Mouse (Mus musculus) Patski (cell line): ENCODE results near the gene Polr2g. TPM values are rescaled to one million over a fixed set of nuclear protein-coding genes. Genes with fewer than 3 reads are reported as not detected.

Source experiments
- ATAC-seq: fragments of 100-300 bp; one replicate; pipeline ENCODE4 v1.8.0; 2021
- CTCF ChIA-PET: fragments of 350-600 bp; sonication (Branson Sonifier 250); formaldehyde crosslinking; loops from one replicate; lab custom pipeline; 2022; ENCODE audit warnings: inconsistent platforms; lab: Charles Lee
- POLR2A ChIA-PET: fragments of 350-600 bp; sonication (Branson Sonifier 250); formaldehyde crosslinking; loops from one replicate; lab custom pipeline; 2022; ENCODE audit warnings: antibody characterized with exemption, inconsistent platforms; lab: Charles Lee
- DNase-seq: peaks from one replicate; pipeline ENCODE4 v3.0.0-alpha.2; 2011; ENCODE audit warnings: low read depth, low spot score
- H3K27me3 ChIP-seq: fragments of 371-371 bp; one replicate; pipeline ENCODE4 v1.5.1; 2021
- CTCF ChIP-seq: fragments of 100-300 bp; IDR thresholded peaks from one replicate; pipeline ENCODE4 v1.5.1; 2021
- in situ Hi-C: fragments of 300-500 bp; cut with MboI; formaldehyde crosslinking; loops from 3 replicates; pipeline ENCODE4 v1.11.1; 2018; ENCODE audit warnings: low pct_unique_long_range_greater_than_20kb, mixed read lengths
- polyA plus RNA-seq: library from polyadenylated mRNA; unstranded; gene quantifications from one replicate; pipeline ENCODE4 v1.2.3, GENCODE M21; 2021

Polr2g gene
- polyA plus RNA-seq, 1 experiment from 2014 or later, result 148 TPM

DNA sequence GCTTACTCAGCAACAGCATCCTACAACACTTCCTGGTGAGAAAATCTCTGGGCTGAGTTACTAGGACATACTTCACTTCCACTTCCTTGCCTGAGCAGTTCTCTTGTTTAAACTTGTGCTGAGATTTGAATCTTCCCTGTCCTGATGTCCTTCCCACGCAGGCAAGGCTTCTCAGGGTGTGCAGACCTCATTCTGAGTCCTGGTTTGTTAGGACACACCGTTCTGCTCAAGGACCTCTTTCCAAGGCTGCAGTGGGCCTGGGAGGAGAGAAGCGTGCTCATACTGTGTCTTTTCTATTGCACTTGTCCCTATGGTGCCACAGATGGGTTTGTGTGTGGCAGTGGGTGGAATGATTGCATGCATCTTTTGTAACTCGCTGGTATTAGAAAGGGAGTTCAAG, 34.6 kb upstream of the Polr2g start:
- ChIA-PET CTCF (no interaction called here), POLR2A (interaction anchor here (0.6 kb wide), 1 partner anchor 109 kb away, joined by 3 read pairs; no protein-coding TSS in a partner anchor)
- in situ Hi-C loops, result loop anchor here (25.0 kb wide), 1 partner anchor 1054 kb away; the partner anchor contains the start of gene Incenp
- no peaks in the 10 kb centered on the region for H3K27me3 ChIP-seq
- TF ChIP-seq CTCF, result no peak
- ATAC-seq, result no peak
- DNase-seq, result no peak

DNA sequence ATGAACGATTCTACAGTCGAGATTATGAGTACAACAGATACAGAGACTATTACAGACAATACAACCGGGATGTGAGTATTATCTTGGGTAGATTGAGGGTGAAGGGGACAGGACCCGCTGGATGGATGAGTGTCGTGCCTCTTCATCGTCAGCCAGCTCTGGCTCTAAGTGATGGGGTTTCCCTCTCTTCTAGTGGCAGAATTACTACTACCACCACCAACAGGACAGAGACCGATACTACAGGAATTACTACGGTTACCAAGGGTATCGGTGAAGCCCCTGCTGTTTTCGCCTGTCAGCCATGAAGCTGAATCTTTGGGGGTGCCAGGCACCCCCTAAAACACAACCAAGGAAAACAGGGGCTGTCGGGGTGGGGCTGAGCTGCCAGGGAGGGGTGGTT, 32.9 kb upstream of the Polr2g start:
- ChIA-PET CTCF (interaction anchor here (1.2 to 1.5 kb wide), 2 partner anchors 15 to 28 kb away, joined by 3 to 4 read pairs; no protein-coding TSS in a partner anchor), POLR2A (interaction anchor here (0.8 kb wide), 1 partner anchor 48 kb away, joined by 3 read pairs; no protein-coding TSS in a partner anchor)
- no peaks in the 10 kb centered on the region for H3K27me3 ChIP-seq
- TF ChIP-seq CTCF, result peak; percentile 23
- DNase-seq, result no peak
- ATAC-seq, result no peak
- in situ Hi-C loops, result loop anchor here (25.0 kb wide), 1 partner anchor 1056 kb away; the partner anchor contains the start of gene Incenp

DNA sequence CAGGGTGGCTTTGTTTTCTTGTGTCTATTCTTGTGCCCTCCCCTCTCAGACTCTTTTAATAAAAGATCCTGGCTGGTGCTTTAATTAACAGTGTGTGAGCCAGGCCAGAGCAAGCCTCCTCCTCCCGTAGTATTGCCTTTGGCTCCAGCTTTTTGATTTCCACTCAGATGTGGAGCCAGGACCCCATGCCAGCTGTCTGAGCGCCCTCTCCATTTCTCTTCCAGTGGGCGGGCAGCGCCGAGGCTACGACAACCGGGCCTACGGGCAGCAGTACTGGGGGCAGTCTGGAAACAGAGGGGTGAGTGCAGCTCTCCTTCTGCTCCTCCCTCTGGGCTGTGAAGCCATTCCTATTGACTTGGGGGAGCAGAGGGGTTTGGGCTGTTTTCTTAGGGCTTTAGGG, 32.3 kb upstream of the Polr2g start:
- in situ Hi-C loops, result loop anchor here (25.0 kb wide), 1 partner anchor 1057 kb away; the partner anchor contains the start of gene Incenp
- no peak for TF ChIP-seq CTCF
- no peak for DNase-seq
- no peaks in the 10 kb centered on the region for H3K27me3 ChIP-seq
- no peak for ATAC-seq
- ChIA-PET POLR2A (interaction anchor here (0.8 kb wide), 1 partner anchor 49 kb away, joined by 3 read pairs; no protein-coding TSS in a partner anchor), CTCF (interaction anchor here (1.2 to 1.5 kb wide), 2 partner anchors 15 to 28 kb away, joined by 3 to 4 read pairs; no protein-coding TSS in a partner anchor)

DNA sequence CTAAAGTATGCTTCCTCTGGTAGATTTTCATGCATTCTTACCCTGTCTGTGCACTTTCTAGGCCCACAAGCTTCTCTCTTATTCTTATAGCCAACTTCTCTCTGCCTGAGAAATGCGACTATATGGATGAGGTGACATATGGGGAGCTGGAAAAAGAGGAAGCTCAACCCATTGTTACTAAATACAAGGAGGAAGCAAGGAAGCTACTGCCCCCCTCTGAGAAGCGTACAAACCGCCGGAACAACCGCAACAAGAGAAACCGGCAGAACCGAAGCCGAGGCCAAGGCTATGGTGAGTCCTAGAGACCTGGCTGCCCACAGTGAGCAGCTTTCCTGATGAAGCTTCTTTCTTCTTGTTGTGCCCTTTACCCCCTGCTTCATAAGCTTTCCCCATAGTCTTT, 31.3 kb upstream of the Polr2g start, which contains the start of gene AC129217.1:
Gene AC129217.1, plus strand, starts transcription at position 114 of the 400 bp plus-strand sequence.
- DNase-seq (no peak), ATAC-seq (no peak)
- H3K27me3 ChIP-seq, result no peaks in the 10 kb centered on the region
- no peak for TF ChIP-seq CTCF
- in situ Hi-C loops, result loop anchor here (25.0 kb wide), 1 partner anchor 1058 kb away; the partner anchor contains the start of gene Incenp
- ChIA-PET POLR2A (interaction anchor here (1.8 kb wide), 1 partner anchor 9 kb away, joined by 5 read pairs; the partner anchor contains the start of gene Gng3), CTCF (interaction anchor here (1.2 to 1.8 kb wide), 3 partner anchors 9 to 48 kb away, joined by 3 to 4 read pairs (median 4); partner anchors contain the start of gene Gng3)

DNA sequence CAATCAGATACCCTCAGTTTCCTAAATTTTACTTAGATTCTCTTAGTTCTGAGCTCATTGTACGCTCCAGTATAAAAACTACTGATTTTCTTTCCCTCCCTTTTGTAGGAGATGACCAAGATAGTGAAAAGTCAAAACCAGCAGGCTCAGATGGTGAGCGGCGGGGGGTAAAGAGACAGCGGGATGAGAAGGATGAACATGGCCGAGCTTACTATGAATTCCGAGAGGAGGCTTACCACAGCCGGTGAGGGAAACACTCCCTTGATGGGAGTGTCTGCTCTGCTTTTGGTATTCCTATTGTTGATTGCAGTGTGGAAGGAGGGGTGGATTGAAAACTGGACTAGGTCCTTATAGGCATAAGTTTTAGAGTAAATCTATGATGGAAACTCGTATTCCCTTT, 24.3 kb upstream of the Polr2g start:
- ChIA-PET POLR2A (interaction anchor here (0.6 kb wide), 1 partner anchor 10 kb away, joined by 9 read pairs; no protein-coding TSS in a partner anchor), CTCF (no interaction called here)
- no peaks in the 10 kb centered on the region for H3K27me3 ChIP-seq
- no peak for TF ChIP-seq CTCF
- DNase-seq (no peak), ATAC-seq (no peak)
- in situ Hi-C loops, result no loop called here

DNA sequence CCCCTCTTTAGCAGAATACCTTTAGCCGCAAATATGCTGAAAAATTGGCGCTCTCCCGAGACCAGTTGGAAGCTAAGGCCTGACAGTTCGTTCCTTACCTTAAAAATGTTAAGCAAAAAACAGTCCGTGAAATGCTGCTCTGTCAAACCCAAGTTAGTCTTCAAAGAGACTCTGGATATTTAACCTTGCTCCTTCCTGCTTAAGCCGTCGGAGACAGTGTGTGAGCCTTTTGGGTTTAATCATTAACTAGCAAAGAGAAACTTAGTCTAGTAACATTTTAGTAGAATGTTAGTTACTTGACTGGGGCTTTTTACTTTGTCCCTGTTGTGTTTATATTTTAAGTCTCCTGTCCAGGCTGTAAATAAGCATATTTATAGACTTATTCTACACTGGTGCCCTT, 22.8 kb upstream of the Polr2g start:
- ATAC-seq, result no peak
- TF ChIP-seq CTCF, result no peak
- no peak for DNase-seq
- in situ Hi-C loops, result no loop called here
- no peaks in the 10 kb centered on the region for H3K27me3 ChIP-seq
- POLR2A ChIA-PET, result interaction anchor here (0.6 to 1.6 kb wide), 3 partner anchors 63 to 1616 kb away, joined by 3 to 12 read pairs (median 3); no protein-coding TSS in a partner anchor
- CTCF ChIA-PET, result no interaction called here

DNA sequence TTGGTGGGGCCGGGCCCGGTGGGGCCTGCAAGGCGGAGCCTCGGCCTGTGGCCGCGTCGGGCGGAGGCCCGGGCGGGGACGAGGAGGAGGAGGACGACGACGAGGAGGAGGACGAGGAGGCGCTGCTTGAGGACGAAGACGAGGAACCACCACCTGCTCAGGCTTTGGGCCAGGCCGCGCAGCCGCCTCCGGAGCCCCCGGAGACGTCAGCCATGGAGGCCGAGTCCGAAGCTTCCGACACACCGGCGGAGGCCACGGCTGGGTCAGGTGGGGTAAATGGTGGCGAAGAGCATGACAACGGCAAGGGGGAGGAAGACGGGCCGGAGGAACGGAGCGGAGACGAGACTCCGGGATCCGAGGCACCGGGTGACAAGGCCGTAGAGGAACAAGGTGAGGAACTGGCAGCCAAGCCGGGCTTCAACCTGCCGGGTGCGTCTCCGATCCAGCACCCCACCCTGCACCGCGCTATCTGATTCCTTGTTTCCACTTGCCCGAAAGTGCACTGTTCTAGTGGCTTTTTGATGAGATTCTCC, 22.1 kb upstream of the Polr2g start:
- CTCF ChIA-PET, result no interaction called here
- in situ Hi-C loops, result no loop called here
- ATAC-seq (no peak), DNase-seq (no peak)
- POLR2A ChIA-PET, result interaction anchor here (1.3 to 2.1 kb wide), 6 partner anchors 15 to 62 kb away, joined by 3 to 6 read pairs (median 4); partner anchors contain the start of genes Gng3 and Polr2g
- no peaks in the 10 kb centered on the region for H3K27me3 ChIP-seq
- no peak for TF ChIP-seq CTCF

DNA sequence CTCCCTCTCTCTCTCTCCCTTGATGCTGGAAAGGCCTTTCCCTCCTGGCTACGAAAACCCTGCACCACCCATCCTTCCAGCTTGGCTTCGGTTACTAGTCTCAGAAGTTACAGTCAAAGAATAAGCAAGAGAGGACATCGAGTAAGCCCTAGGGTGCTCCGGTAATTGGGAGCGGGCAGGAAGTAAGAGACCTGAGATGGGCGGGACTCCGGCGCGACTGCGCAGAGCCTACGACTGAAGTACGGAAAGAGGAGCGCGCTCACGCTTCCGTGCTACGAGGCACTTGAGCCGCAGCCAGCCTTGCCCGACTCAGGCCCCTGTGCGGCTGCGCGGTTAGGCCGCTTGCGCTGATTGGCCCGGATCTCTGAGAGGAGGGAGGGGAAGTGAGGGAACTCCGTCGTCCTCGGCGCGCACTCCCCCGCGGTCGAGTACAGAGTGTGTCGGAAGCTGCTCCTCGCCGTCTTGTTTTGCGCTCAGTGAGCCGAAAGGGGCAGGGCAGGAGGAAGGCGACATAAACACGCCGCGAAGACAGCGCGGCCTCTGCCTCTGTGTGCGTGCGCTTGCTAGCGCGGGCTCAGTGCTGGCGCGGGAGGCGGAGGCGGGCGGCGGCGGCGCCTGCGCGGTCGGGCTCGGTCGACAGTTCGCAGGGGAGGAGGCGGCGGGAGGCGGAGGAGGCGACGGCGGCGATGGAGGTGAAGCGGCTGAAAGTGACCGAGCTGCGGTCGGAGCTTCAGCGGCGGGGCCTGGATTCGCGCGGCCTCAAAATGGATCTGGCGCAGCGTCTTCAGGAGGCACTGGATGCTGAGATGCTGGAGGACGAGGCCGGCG, 21.4 kb upstream of the Polr2g start, which contains the start of gene Hnrnpul2:
Gene Hnrnpul2, plus strand, starts transcription at position 415 of the 828 bp plus-strand sequence.
- ATAC-seq (peak; percentile 82), DNase-seq (peak; percentile 97)
- ChIA-PET POLR2A (interaction anchor here (0.6 to 2.1 kb wide), 12 partner anchors 13 to 97 kb away, joined by 3 to 7 read pairs (median 4); partner anchors contain the start of genes Gng3, Polr2g and Slc3a2), CTCF (interaction anchor here (1.1 kb wide), 1 partner anchor 11 kb away, joined by 3 read pairs; no protein-coding TSS in a partner anchor)
- in situ Hi-C loops, result loop anchor here (5.0 to 10.0 kb wide), 2 partner anchors 68 to 245 kb away; no protein-coding TSS in a partner anchor
- no peak for TF ChIP-seq CTCF
- H3K27me3 ChIP-seq, result no peaks in the 10 kb centered on the region

DNA sequence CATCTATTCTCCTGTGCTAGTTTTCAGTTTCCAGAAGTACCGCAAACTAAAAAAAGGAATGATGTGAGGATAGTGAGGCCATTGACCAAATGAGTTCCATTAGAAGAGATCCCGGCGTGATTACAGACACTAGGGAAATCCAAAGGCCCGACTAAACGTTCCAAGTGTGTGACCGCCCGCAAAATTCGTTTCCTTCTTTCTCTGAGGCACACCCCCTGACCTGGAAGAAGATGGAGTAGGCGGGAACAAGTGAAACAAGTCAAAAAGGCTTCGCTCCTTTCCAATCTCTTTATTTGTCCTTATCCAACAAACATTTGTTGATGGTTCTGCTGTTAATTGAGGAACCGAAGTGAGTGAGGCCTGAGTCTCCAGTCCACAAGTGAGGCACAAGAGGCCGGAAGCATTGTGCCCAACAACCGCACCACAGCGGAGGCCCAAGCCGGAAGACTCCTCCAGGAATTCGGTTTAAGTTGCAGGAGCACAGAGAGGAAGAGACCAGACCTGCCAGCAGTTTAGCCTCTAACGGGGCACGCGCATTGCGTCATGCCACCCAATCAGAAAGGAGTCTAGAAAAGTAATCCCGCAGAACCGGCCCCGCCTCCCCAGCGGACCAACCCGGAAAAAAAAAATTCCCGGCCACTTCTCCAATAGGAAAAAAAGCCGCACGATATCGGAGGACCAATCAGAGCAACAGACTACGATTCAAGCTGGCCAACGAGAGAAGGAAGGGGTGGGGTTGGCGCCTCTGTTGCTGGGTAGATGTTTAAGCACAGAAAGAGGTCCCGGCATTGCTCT, 20.6 kb upstream of the Polr2g start, which contains the start of gene Ttc9c:
Gene Ttc9c, minus strand, starts transcription at position 533 of the 795 bp plus-strand sequence.
- ATAC-seq (peak; percentile 90), DNase-seq (peak; percentile 94)
- in situ Hi-C loops, result loop anchor here (5.0 to 10.0 kb wide), 2 partner anchors 67 to 244 kb away; no protein-coding TSS in a partner anchor
- no peaks in the 10 kb centered on the region for H3K27me3 ChIP-seq
- POLR2A ChIA-PET, result interaction anchor here (0.6 to 2.1 kb wide), 11 partner anchors 9 to 96 kb away, joined by 3 to 7 read pairs (median 4); partner anchors contain the start of genes Gng3, Polr2g and Slc3a2
- CTCF ChIA-PET, result interaction anchor here (1.1 kb wide), 1 partner anchor 11 kb away, joined by 3 read pairs; no protein-coding TSS in a partner anchor
- no peak for TF ChIP-seq CTCF
